Mouse (Mus musculus) midbrain, embryonic 11.5 days (tissue): ENCODE data around the gene Adgrb2. TPM values are rescaled to one million over a fixed set of nuclear protein-coding genes. Genes with fewer than 3 reads are reported as not detected.

Experiments used
- ATAC-seq: fragments of 200-750 bp; cut with Nextera tagmentation; 2 replicates; pipeline ENCODE4 v1.8.0; 2017; ENCODE audit warnings: moderate TSS enrichment, moderate library complexity; ENCODE audit not compliant: low FRiP score
- DNase-seq: peaks from one replicate; pipeline ENCODE4 v3.0.0; 2015; ENCODE audit warnings: low spot score; ENCODE audit errors: missing footprints
- H3K27ac ChIP-seq: fragments of 300-500 bp; sonication (generic); 2 replicates; pipeline ENCODE4 v1.5.1; 2014; ENCODE audit warnings: low read depth, low read length
- H3K27me3 ChIP-seq: fragments of 300-500 bp; sonication (generic); 2 replicates; pipeline ENCODE4 v1.6.1; 2014; ENCODE audit warnings: mild to moderate bottlenecking, low read length, moderate library complexity, mixed read lengths; ENCODE audit not compliant: control insufficient read depth, insufficient read depth
- H3K36me3 ChIP-seq: fragments of 300-500 bp; sonication (generic); 2 replicates; pipeline ENCODE4 v1.6.1; 2014; ENCODE audit warnings: mild to moderate bottlenecking, low read length, moderate library complexity, mixed read lengths; ENCODE audit not compliant: control insufficient read depth, insufficient read depth
- H3K4me1 ChIP-seq: fragments of 300-500 bp; sonication (generic); 2 replicates; pipeline ENCODE4 v1.6.1; 2014; ENCODE audit warnings: low read length; ENCODE audit not compliant: control insufficient read depth, insufficient read depth
- H3K4me2 ChIP-seq: fragments of 300-500 bp; sonication (generic); 2 replicates; pipeline ENCODE4 v1.6.1; 2014; ENCODE audit warnings: mild to moderate bottlenecking, moderate library complexity
- H3K4me3 ChIP-seq: fragments of 300-500 bp; sonication (generic); 2 replicates; pipeline ENCODE4 v1.5.1; 2014; ENCODE audit warnings: low read depth, low read length
- H3K9ac ChIP-seq: fragments of 300-500 bp; sonication (generic); 2 replicates; pipeline ENCODE4 v1.6.1; 2014; ENCODE audit warnings: low read length
- H3K9me3 ChIP-seq: fragments of 300-500 bp; sonication (generic); 2 replicates; pipeline ENCODE4 v1.6.1; 2016; ENCODE audit warnings: low read length; ENCODE audit not compliant: control insufficient read depth
- WGBS: fragments of 180-500 bp; shearing (Covaris S2); extraction: QIAGEN DNeasy Blood & Tissue Kit; methylation state at CpG from one replicate; pipeline ENCODE4 v1.1.7; 2014; 5-methylcytosine and 5-hydroxymethylcytosine counted together
- polyA plus RNA-seq: library from polyadenylated mRNA; unstranded; fragments of >200 nt; fragmentation: Nextera tagmentation; extraction: Ambion mirVana; gene quantifications from 2 replicates; pipeline ENCODE4 v1.2.1, GENCODE M21; 2014

Gene Adgrb2
- polyA plus RNA-seq, 1 experiment from 2014 or later, result 3.0 TPM

DNA sequence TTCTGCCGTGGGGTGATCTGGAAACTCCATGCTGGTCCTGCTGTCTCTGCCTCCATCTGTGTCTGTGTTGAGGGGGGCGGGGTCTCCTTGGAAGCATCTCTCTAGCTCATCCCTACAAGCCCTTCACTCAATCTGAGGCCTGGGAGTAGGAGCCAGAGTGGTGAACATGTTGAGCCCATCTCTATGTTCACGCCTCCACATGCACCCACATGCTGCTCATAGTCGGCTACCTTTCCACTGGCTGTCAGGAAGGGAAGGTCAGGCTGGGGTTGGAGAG, 63.5 kb downstream of the Adgrb2 start:
- no peak for ATAC-seq
- no peak overlapping the region for H3K27ac ChIP-seq

DNA sequence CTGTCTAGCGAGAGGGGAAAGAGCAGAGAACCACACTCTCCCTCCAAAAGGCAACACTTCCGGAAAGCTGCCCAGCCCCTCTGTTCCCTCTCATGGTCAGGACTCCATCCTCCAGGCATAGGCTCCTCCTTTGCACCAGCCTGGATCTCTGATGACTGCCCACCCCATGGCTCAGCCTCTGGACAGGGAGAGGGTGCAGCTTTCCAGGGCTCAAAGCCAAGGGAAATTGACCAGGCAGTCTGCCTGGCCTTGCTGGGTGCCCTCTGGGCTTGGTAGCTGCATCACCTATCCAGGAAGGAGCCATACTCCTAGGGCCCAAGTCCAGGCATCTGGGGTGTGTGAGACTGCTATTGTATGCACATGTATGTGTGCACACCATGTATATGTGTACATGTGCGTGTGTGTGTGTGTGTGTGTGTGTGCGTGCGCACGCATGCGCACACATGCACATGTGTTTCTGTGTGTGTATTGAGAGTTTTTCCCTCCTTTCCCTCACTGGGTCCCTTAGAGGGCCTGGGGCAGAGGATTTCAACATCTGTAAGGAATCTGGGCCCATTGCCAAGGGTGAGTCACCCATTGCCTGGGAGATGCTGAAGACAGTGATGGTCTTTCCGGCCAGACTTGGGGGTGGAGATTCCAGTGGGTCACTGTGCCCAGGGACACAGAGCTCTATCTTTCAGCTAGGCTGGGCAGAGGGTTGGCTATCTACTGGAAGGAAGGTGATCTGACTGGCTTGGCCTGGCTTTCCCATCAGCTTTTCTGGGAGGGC, 65.6 kb downstream of the Adgrb2 start:
- Histone ChIP-seq H3K27ac (no peak overlapping the region), H3K4me1 (peaks cover 7% of the 10 kb centered on the region), H3K27me3 (peaks cover 3% of the 10 kb centered on the region; the same call in 1 of the 2 replicates), H3K9ac (no peak overlapping the region), H3K36me3 (no peaks in the 10 kb centered on the region), H3K4me3 (no peak overlapping the region), H3K9me3 (no peaks in the 10 kb centered on the region), H3K4me2 (no peak overlapping the region)
- ATAC-seq (no peak), DNase-seq (peak; percentile 78)
- WGBS, result 90% methylated on average over 8 of the region's 8 CpGs

More for the DNA sequence above, 63.5 kb downstream of the Adgrb2 start:
- 37% methylated on average over 4 of the region's 4 CpGs for WGBS
- no peak overlapping the region; the same call in 1 of the 2 replicates for H3K9ac ChIP-seq
- no peaks in the 10 kb centered on the region for H3K9me3 ChIP-seq
- DNase-seq, result peak; percentile 76
- H3K4me1 ChIP-seq, result peaks cover 7% of the 10 kb centered on the region
- no peaks in the 10 kb centered on the region for H3K36me3 ChIP-seq
- peaks cover 3% of the 10 kb centered on the region; the same call in 1 of the 2 replicates for H3K27me3 ChIP-seq
- peak overlapping the region; percentile 66 for H3K4me2 ChIP-seq
- no peak overlapping the region; the same call in 1 of the 2 replicates for H3K4me3 ChIP-seq

DNA sequence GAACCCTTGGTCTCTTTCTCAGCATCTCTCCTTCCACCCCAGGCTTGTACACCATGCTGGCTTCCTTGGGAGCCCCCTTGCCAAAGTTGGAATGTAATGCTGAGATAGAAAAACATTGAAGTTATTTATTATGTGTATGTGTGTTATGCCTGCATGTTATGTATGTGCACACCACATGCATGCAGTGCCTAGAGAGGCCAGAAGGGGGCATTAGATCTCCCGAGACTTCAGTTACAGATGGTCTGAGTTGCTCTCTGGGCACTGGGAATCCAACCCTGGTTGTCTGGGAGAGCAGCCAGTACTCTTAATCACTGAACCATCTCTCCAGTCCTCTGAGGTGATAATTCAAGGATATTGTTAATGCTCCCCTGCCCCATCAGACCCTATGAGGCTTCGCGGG, 67.6 kb downstream of the Adgrb2 start:
- Histone ChIP-seq H3K9ac (no peak overlapping the region), H3K4me1 (peaks cover 13% of the 10 kb centered on the region)
- ATAC-seq, result no peak

GRCm38 (mm10) chr4:130053111-130053510, 68.4 kb downstream of the Adgrb2 start:
- H3K4me1 ChIP-seq, result peaks cover 6% of the 10 kb centered on the region; the same call in 1 of the 2 replicates

More for the DNA sequence above, 67.6 kb downstream of the Adgrb2 start:
- Histone ChIP-seq H3K9me3 (no peaks in the 10 kb centered on the region), H3K27me3 (peaks cover 2% of the 10 kb centered on the region; the same call in 1 of the 2 replicates), H3K36me3 (no peaks in the 10 kb centered on the region), H3K4me2 (no peak overlapping the region), H3K27ac (no peak overlapping the region), H3K4me3 (no peak overlapping the region)
- 94% methylated on average over 3 of the region's 3 CpGs for WGBS
- DNase-seq, result peak; percentile 26

DNA sequence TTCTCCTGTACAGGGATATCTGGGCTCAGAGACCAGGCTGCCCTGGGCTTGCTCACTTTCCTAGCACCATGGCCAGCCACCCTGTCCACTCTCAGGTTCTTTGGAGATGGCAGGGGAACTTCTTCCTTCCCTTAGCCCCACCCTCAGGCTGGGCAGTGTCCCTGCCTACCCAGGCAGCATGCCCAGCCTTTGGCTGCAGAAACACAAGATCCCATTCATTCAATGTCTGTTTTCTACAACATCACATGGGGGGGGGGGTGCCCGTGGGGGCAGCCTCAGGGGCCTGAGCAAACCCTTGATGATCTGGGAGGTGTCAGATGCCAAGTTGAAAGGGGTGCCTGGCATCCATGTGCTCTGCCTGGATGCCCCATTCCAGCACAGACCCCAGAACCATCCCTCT, 70.1 kb downstream of the Adgrb2 start:
- Histone ChIP-seq H3K27me3 (no peaks in the 10 kb centered on the region), H3K4me3 (no peak overlapping the region), H3K9ac (no peak overlapping the region), H3K36me3 (no peaks in the 10 kb centered on the region), H3K27ac (no peak overlapping the region), H3K9me3 (no peaks in the 10 kb centered on the region), H3K4me2 (no peak overlapping the region), H3K4me1 (peaks cover 6% of the 10 kb centered on the region; the same call in 1 of the 2 replicates)
- ATAC-seq (no peak), DNase-seq (no peak)
- 25% methylated on average over 1 of the region's 1 CpGs for WGBS

More at GRCm38 (mm10) chr4:130053111-130053510, 68.4 kb downstream of the Adgrb2 start:
- no peak overlapping the region for H3K4me3 ChIP-seq
- H3K27me3 ChIP-seq, result no peaks in the 10 kb centered on the region
- ATAC-seq (no peak), DNase-seq (no peak)
- WGBS, result 95% methylated on average over 9 of the region's 9 CpGs
- no peak overlapping the region for H3K9ac ChIP-seq
- H3K4me2 ChIP-seq, result no peak overlapping the region
- H3K36me3 ChIP-seq, result no peaks in the 10 kb centered on the region
- H3K27ac ChIP-seq, result no peak overlapping the region
- H3K9me3 ChIP-seq, result no peaks in the 10 kb centered on the region

GRCm38 (mm10) chr4:130055160-130056010, 70.7 kb downstream of the Adgrb2 start:
- Histone ChIP-seq H3K36me3 (no peaks in the 10 kb centered on the region), H3K9me3 (no peaks in the 10 kb centered on the region), H3K4me3 (no peak overlapping the region), H3K27me3 (no peaks in the 10 kb centered on the region), H3K27ac (no peak overlapping the region), H3K9ac (no peak overlapping the region), H3K4me2 (no peak overlapping the region), H3K4me1 (peaks cover 6% of the 10 kb centered on the region; the same call in 1 of the 2 replicates)
- ATAC-seq (no peak), DNase-seq (peak; percentile 53)
- 88% methylated on average over 14 of the region's 14 CpGs for WGBS

GRCm38 (mm10) chr4:130056011-130056322, 71.3 kb downstream of the Adgrb2 start:
- Histone ChIP-seq H3K9ac (no peak overlapping the region), H3K9me3 (no peaks in the 10 kb centered on the region), H3K27me3 (no peaks in the 10 kb centered on the region), H3K36me3 (no peaks in the 10 kb centered on the region), H3K4me2 (no peak overlapping the region), H3K27ac (no peak overlapping the region), H3K4me3 (no peak overlapping the region), H3K4me1 (peaks cover 6% of the 10 kb centered on the region; the same call in 1 of the 2 replicates)
- DNase-seq (no peak), ATAC-seq (no peak)
- WGBS, result 59% methylated on average over 3 of the region's 3 CpGs

- Histone ChIP-seq H3K9me3 (no peaks in the 10 kb centered on the region), H3K27me3 (no peaks in the 10 kb centered on the region), H3K4me1 (peaks cover 6% of the 10 kb centered on the region; the same call in 1 of the 2 replicates), H3K4me3 (no peak overlapping the region), H3K4me2 (no peak overlapping the region), H3K9ac (no peak overlapping the region), H3K27ac (no peak overlapping the region), H3K36me3 (no peaks in the 10 kb centered on the region)
- ATAC-seq (no peak), DNase-seq (no peak)
- WGBS, result 48% methylated on average over 3 of the region's 3 CpGs
These were observed 71.8 kb downstream of the Adgrb2 start for GRCm38 (mm10) chr4:130056471-130056870.

GRCm38 (mm10) chr4:130060937-130061336, 76.3 kb downstream of the Adgrb2 start:
- Histone ChIP-seq H3K4me1 (peaks cover 5% of the 10 kb centered on the region; the same call in 1 of the 2 replicates), H3K27me3 (no peaks in the 10 kb centered on the region), H3K36me3 (no peaks in the 10 kb centered on the region), H3K9me3 (no peaks in the 10 kb centered on the region), H3K4me3 (no peak overlapping the region), H3K27ac (no peak overlapping the region), H3K4me2 (no peak overlapping the region), H3K9ac (no peak overlapping the region)
- no peak for DNase-seq
- no peak for ATAC-seq
